Mouse (Mus musculus): ENCODE results near the gene Eomes. TPM values are rescaled to one million over a fixed set of nuclear protein-coding genes. Genes with fewer than 3 reads are reported as not detected.

The Eomes gene
- polyA plus RNA-seq, 1 experiment = 7.9 TPM

DNA sequence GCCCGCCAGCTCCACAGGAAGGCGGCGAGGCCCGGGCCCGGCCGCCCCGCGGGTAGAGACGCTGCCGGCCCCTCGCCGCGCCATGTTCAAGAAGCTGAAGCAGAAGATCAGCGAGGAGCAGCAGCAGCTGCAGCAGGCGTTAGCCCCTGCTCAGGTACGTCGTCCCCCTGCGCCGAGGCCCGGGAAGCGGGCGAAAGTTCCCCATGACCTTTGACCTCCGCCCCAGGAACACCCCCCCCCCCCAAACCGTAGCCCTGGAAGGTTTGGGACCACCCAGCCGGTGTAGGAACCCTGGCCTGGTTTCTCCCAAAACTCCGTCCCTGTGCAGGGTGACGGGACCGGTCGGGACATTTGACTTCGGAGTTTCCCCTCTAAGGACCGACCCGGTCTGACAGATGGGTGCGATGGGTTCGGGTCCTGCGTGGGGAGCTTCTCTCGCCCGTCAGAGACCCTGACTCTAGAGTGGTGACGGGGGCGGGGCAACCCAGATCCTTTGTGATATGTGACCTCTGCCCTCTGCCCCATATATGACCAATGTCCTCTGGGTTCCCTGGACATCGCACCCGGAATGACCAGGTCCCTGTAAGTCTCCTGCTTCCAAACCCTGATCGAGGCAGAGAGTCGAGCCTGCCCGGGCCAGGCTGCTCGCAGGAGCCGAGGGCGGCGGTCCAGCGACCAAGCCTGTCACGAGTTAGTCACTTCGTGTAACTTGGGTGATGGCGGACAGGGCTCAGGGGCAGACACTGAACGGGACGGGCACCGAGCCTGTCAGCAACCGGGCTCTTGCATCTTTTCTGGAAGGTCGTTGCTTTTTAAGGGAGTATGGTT, 28.6 kb downstream of the Eomes start:
- Histone ChIP-seq H3K4me1 (ENCODE audit: control insufficient read depth, insufficient read depth, low read length) (peaks cover 2% of the 10 kb centered on the region), H3K4me3 (ENCODE audit: low read depth, low read length) (peak overlapping the region; percentile 94), H3K36me3 (ENCODE audit: control insufficient read depth, insufficient read depth, low read length, poor library complexity, severe bottlenecking) (no peaks in the 10 kb centered on the region), H3K9ac (ENCODE audit: low read depth, poor library complexity, severe bottlenecking) (peak overlapping the region; percentile 84), H3K9me3 (replicated peaks; ENCODE audit: control insufficient read depth, insufficient read depth, low read length, poor library complexity, severe bottlenecking) (no peaks in the 10 kb centered on the region), H3K27me3 (ENCODE audit: control insufficient read depth, insufficient read depth, low read length, poor library complexity, severe bottlenecking) (no peaks in the 10 kb centered on the region), H3K27ac (ENCODE audit: insufficient read depth, low read length) (no peak overlapping the region)
- no peak for TF ChIP-seq CTCF (IDR thresholded peaks at IDR 0.05; ENCODE audit: low read depth, low read length)
- TF ChIP-seq POLR2A (IDR thresholded peaks at IDR 0.05; ENCODE audit: insufficient read depth, low read length) = no peak
- TF ChIP-seq EP300 (IDR thresholded peaks at IDR 0.05; ENCODE audit: insufficient read depth, low read depth, low read length) = no peak

GRCm38 (mm10) chr9:118507552-118507951, 29.5 kb downstream of the Eomes start:
- Histone ChIP-seq H3K9me3 (replicated peaks; ENCODE audit: control insufficient read depth, insufficient read depth, low read length, poor library complexity, severe bottlenecking) (no peaks in the 10 kb centered on the region), H3K27me3 (ENCODE audit: control insufficient read depth, insufficient read depth, low read length, poor library complexity, severe bottlenecking) (no peaks in the 10 kb centered on the region), H3K4me3 (ENCODE audit: low read depth, low read length) (no peak overlapping the region), H3K27ac (ENCODE audit: insufficient read depth, low read length) (no peak overlapping the region), H3K9ac (ENCODE audit: low read depth, poor library complexity, severe bottlenecking) (no peak overlapping the region), H3K36me3 (ENCODE audit: control insufficient read depth, insufficient read depth, low read length, poor library complexity, severe bottlenecking) (no peaks in the 10 kb centered on the region), H3K4me1 (ENCODE audit: control insufficient read depth, insufficient read depth, low read length) (peaks cover 2% of the 10 kb centered on the region)
- no peak for TF ChIP-seq CTCF (IDR thresholded peaks at IDR 0.05; ENCODE audit: low read depth, low read length)

DNA sequence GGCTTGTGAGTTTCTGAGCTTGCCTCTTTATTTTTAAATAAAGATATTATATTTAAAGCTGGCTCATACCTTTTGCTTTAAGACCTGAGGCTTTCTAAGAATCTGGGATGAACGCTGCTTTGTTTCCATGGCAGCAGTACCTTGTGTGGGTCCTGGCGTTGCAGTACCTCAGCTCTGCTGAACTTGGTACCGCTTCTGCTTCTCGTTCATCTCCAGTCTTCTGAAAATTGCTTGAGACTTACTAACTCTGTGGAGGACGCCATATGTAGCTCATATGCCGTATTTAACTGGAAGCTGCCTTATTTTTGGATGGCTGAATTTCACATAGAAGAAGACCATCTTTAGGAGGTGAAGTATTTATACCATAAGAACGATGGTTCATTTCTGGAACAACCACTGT, 30.6 kb downstream of the Eomes start:
- no peak overlapping the region for H3K27ac ChIP-seq (ENCODE audit: insufficient read depth, low read length)
- H3K9ac ChIP-seq (ENCODE audit: low read depth, poor library complexity, severe bottlenecking) = no peak overlapping the region
- H3K9me3 ChIP-seq (replicated peaks; ENCODE audit: control insufficient read depth, insufficient read depth, low read length, poor library complexity, severe bottlenecking) = no peaks in the 10 kb centered on the region
- H3K27me3 ChIP-seq (ENCODE audit: control insufficient read depth, insufficient read depth, low read length, poor library complexity, severe bottlenecking) = no peaks in the 10 kb centered on the region
- no peaks in the 10 kb centered on the region for H3K36me3 ChIP-seq (ENCODE audit: control insufficient read depth, insufficient read depth, low read length, poor library complexity, severe bottlenecking)
- H3K4me3 ChIP-seq (ENCODE audit: low read depth, low read length) = no peak overlapping the region
- H3K4me1 ChIP-seq (ENCODE audit: control insufficient read depth, insufficient read depth, low read length) = peaks cover 2% of the 10 kb centered on the region
- TF ChIP-seq EP300 (IDR thresholded peaks at IDR 0.05; ENCODE audit: insufficient read depth, low read depth, low read length) (no peak), POLR2A (IDR thresholded peaks at IDR 0.05; ENCODE audit: insufficient read depth, low read length) (no peak), CTCF (IDR thresholded peaks at IDR 0.05; ENCODE audit: low read depth, low read length) (no peak)

DNA sequence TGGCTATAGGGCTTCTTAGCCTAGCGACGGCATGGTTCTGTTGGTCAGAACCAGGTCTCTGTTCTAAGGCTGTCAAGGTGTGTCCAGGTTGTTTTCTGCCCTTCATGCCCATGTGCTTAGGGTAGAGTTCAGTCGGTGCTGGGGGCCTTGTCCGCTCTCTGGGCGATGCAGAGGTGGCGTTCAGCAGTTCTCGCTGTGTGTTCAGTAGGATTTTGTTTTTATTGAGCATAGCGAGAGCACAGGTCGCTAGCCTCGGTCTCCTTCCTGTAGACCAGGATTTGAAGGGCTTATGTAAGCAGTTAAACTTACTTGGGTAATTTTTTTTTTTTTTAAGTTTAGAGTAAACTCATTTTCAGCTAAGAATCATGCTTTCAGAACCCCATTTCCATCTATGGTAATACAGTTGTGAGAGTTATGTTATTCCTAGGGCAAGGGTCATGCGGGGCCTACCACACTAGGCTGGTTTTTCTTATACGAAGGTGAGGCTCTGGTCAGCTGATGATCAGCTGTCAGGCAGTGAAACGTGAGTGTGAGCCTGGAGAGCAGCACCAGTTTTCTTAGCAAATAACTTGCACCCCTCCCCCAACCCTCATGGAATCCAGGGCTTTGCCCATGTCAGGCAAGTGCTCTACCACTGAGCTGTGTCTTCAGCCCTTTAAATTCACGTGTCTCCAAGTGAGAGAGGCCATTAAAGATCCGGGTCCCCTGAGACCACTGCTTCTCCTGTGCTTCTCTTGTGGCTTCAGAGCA, 33.1 kb downstream of the Eomes start:
- H3K4me1 ChIP-seq (ENCODE audit: control insufficient read depth, insufficient read depth, low read length) = peaks cover 2% of the 10 kb centered on the region
- H3K27ac ChIP-seq (ENCODE audit: insufficient read depth, low read length) = no peak overlapping the region
- H3K9me3 ChIP-seq (replicated peaks; ENCODE audit: control insufficient read depth, insufficient read depth, low read length, poor library complexity, severe bottlenecking) = no peaks in the 10 kb centered on the region
- H3K4me3 ChIP-seq (ENCODE audit: low read depth, low read length) = no peak overlapping the region
- TF ChIP-seq POLR2A (IDR thresholded peaks at IDR 0.05; ENCODE audit: insufficient read depth, low read length) (no peak), EP300 (IDR thresholded peaks at IDR 0.05; ENCODE audit: insufficient read depth, low read depth, low read length) (no peak), CTCF (IDR thresholded peaks at IDR 0.05; ENCODE audit: low read depth, low read length) (no peak)
- H3K36me3 ChIP-seq (ENCODE audit: control insufficient read depth, insufficient read depth, low read length, poor library complexity, severe bottlenecking) = peaks cover 12% of the 10 kb centered on the region
- no peak overlapping the region for H3K9ac ChIP-seq (ENCODE audit: low read depth, poor library complexity, severe bottlenecking)
- H3K27me3 ChIP-seq (ENCODE audit: control insufficient read depth, insufficient read depth, low read length, poor library complexity, severe bottlenecking) = no peaks in the 10 kb centered on the region

DNA sequence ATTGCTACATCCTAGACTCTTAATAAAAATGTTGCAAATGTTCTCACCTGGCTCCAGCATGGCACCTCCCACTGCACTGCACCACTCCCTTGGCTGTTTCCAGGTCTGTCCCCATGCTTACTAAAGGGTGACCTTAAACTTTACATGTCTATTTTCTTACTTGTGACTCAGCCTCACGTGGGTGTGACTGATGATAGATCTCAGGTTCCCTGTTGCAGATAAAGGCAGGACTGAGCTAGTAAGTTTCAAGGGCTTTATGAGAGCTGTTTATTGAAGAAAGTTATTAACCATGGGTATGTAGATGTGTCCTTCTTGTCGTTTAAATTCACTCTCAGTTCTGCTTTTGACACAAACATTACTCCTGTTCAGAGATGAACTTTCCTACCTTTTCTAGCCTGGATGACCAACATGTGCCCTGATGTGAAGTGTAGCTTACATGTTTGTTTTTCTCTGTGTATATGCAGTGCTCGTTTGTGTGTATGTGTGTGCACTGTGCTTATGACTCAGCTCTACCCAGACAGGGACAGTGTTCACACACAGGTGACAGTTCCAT, 34.7 kb downstream of the Eomes start:
- TF ChIP-seq POLR2A (IDR thresholded peaks at IDR 0.05; ENCODE audit: insufficient read depth, low read length) = no peak
- TF ChIP-seq EP300 (IDR thresholded peaks at IDR 0.05; ENCODE audit: insufficient read depth, low read depth, low read length) = no peak
- no peak for TF ChIP-seq CTCF (IDR thresholded peaks at IDR 0.05; ENCODE audit: low read depth, low read length)
- peaks cover 12% of the 10 kb centered on the region for H3K36me3 ChIP-seq (ENCODE audit: control insufficient read depth, insufficient read depth, low read length, poor library complexity, severe bottlenecking)
- no peak overlapping the region for H3K27ac ChIP-seq (ENCODE audit: insufficient read depth, low read length)
- H3K9ac ChIP-seq (ENCODE audit: low read depth, poor library complexity, severe bottlenecking) = no peak overlapping the region
- H3K27me3 ChIP-seq (ENCODE audit: control insufficient read depth, insufficient read depth, low read length, poor library complexity, severe bottlenecking) = no peaks in the 10 kb centered on the region
- H3K9me3 ChIP-seq (replicated peaks; ENCODE audit: control insufficient read depth, insufficient read depth, low read length, poor library complexity, severe bottlenecking) = no peaks in the 10 kb centered on the region
- H3K4me3 ChIP-seq (ENCODE audit: low read depth, low read length) = no peak overlapping the region
- H3K4me1 ChIP-seq (ENCODE audit: control insufficient read depth, insufficient read depth, low read length) = no peaks in the 10 kb centered on the region

GRCm38 (mm10) chr9:118515476-118515875, 37.5 kb downstream of the Eomes start:
- peaks cover under 1% of the 10 kb centered on the region for H3K4me1 ChIP-seq (ENCODE audit: control insufficient read depth, insufficient read depth, low read length)
- TF ChIP-seq POLR2A (IDR thresholded peaks at IDR 0.05; ENCODE audit: insufficient read depth, low read length) (no peak), EP300 (IDR thresholded peaks at IDR 0.05; ENCODE audit: insufficient read depth, low read depth, low read length) (no peak), CTCF (IDR thresholded peaks at IDR 0.05; ENCODE audit: low read depth, low read length) (no peak)
- H3K9ac ChIP-seq (ENCODE audit: low read depth, poor library complexity, severe bottlenecking) = no peak overlapping the region
- H3K36me3 ChIP-seq (ENCODE audit: control insufficient read depth, insufficient read depth, low read length, poor library complexity, severe bottlenecking) = peaks cover 12% of the 10 kb centered on the region
- no peak overlapping the region for H3K27ac ChIP-seq (ENCODE audit: insufficient read depth, low read length)
- H3K9me3 ChIP-seq (replicated peaks; ENCODE audit: control insufficient read depth, insufficient read depth, low read length, poor library complexity, severe bottlenecking) = no peaks in the 10 kb centered on the region
- no peaks in the 10 kb centered on the region for H3K27me3 ChIP-seq (ENCODE audit: control insufficient read depth, insufficient read depth, low read length, poor library complexity, severe bottlenecking)
- H3K4me3 ChIP-seq (ENCODE audit: low read depth, low read length) = no peak overlapping the region

Measured in ES-Bruce4 (cell line).